Mouse (Mus musculus) lung, adult 2 months (tissue): ENCODE measurements around the gene Lrba.

Source experiments
- CTCF ChIP-seq: fragments of 200-500 bp; IDR thresholded peaks from 2 replicates; pipeline ENCODE4 v1.5.1; 2011; ENCODE audit warnings: mild to moderate bottlenecking, low read length, control low read depth; ENCODE audit not compliant: insufficient read depth
- POLR2A ChIP-seq: fragments of 200-500 bp; IDR thresholded peaks from 2 replicates; pipeline ENCODE4 v1.6.1; 2011; ENCODE audit warnings: low read depth, mild to moderate bottlenecking, control low read depth, low read length, borderline replicate concordance; ENCODE audit errors: extremely low read depth

GRCm38 (mm10) chr3:86575312-86575711 lies 350.8 kb downstream of the Lrba start:
- no peak for TF ChIP-seq POLR2A
- no peak for TF ChIP-seq CTCF
